Mouse (Mus musculus): ENCODE data around the gene Iqgap1. TPM values are rescaled to one million over a fixed set of nuclear protein-coding genes. Genes with fewer than 3 reads are reported as not detected.
"Not testable (repeated sequence)": the region's sequence is repeated elsewhere in the genome, so short reads cannot be mapped to it uniquely, and the experiment has no call there.

Iqgap1 gene
- total and polyA plus RNA-seq, 2 experiments: 2.8 to 7.8 TPM

DNA sequence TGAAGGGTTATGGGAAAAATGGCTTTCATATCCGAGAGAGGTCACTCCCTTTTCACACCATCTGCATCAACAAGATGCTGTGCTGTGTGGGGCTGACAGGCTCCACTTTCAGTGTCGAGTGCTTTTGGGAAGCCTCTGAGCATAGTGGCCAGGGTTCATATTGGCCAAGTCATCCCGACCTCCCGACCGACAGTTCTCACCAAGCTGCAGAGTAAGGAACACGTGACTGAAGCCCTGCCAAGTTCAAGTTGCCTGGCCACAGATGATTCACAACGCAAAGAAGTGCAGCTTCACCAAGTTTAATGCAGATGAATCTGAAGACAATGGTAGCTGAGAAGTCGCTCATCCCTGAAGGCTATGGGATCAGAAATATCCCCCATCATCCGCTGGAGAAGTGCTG lies 12.0 kb upstream of the Iqgap1 start:
- H3K79me2 ChIP-seq (ENCODE audit: control insufficient read depth, insufficient read depth, low read length): no peaks in the 10 kb centered on the region
- no peak for TF ChIP-seq POLR2A (IDR thresholded peaks at IDR 0.05; ENCODE audit: extremely low read depth, insufficient read depth, low read length)
- TF ChIP-seq CTCF (IDR thresholded peaks at IDR 0.05; ENCODE audit: low read depth, low read length): no peak
- no peaks in the 10 kb centered on the region for H3K27me3 ChIP-seq (ENCODE audit: control insufficient read depth, insufficient read depth, low read length)
- DNase-seq (ENCODE audit: extremely low read depth, low read depth, low spot score): peak; percentile 45
- H3K9ac ChIP-seq (ENCODE audit: low read depth, low read length): no peak overlapping the region
- no peak overlapping the region for H3K4me3 ChIP-seq (ENCODE audit: insufficient read depth, low read depth, low read length)
- no peaks in the 10 kb centered on the region for H3K36me3 ChIP-seq (ENCODE audit: control insufficient read depth, insufficient read depth, low read length)
- peaks cover 2% of the 10 kb centered on the region for H3K4me1 ChIP-seq (ENCODE audit: control insufficient read depth, insufficient read depth, low read length)
- no peak overlapping the region for H3K27ac ChIP-seq (replicated peaks; ENCODE audit: insufficient read depth, low read depth, low read length)
- WGBS: 43% methylated on average over 9 of the region's 9 CpGs

GRCm38 (mm10) chr7:80835984-80836652 lies 10.3 kb upstream of the Iqgap1 start:
- no peak overlapping the region for H3K27ac ChIP-seq (replicated peaks; ENCODE audit: insufficient read depth, low read depth, low read length)
- DNase-seq (ENCODE audit: extremely low read depth, low read depth, low spot score): peak; percentile 37
- H3K36me3 ChIP-seq (ENCODE audit: control insufficient read depth, insufficient read depth, low read length): no peaks in the 10 kb centered on the region
- H3K4me1 ChIP-seq (ENCODE audit: control insufficient read depth, insufficient read depth, low read length): peaks cover 2% of the 10 kb centered on the region
- H3K4me3 ChIP-seq (ENCODE audit: insufficient read depth, low read depth, low read length): no peak overlapping the region
- no peaks in the 10 kb centered on the region for H3K79me2 ChIP-seq (ENCODE audit: control insufficient read depth, insufficient read depth, low read length)
- no peak overlapping the region for H3K9ac ChIP-seq (ENCODE audit: low read depth, low read length)
- TF ChIP-seq CTCF (IDR thresholded peaks at IDR 0.05; ENCODE audit: low read depth, low read length): no peak
- TF ChIP-seq POLR2A (IDR thresholded peaks at IDR 0.05; ENCODE audit: extremely low read depth, insufficient read depth, low read length): no peak
- WGBS: 82% methylated on average over 4 of the region's 4 CpGs
- no peaks in the 10 kb centered on the region for H3K27me3 ChIP-seq (ENCODE audit: control insufficient read depth, insufficient read depth, low read length)

DNA sequence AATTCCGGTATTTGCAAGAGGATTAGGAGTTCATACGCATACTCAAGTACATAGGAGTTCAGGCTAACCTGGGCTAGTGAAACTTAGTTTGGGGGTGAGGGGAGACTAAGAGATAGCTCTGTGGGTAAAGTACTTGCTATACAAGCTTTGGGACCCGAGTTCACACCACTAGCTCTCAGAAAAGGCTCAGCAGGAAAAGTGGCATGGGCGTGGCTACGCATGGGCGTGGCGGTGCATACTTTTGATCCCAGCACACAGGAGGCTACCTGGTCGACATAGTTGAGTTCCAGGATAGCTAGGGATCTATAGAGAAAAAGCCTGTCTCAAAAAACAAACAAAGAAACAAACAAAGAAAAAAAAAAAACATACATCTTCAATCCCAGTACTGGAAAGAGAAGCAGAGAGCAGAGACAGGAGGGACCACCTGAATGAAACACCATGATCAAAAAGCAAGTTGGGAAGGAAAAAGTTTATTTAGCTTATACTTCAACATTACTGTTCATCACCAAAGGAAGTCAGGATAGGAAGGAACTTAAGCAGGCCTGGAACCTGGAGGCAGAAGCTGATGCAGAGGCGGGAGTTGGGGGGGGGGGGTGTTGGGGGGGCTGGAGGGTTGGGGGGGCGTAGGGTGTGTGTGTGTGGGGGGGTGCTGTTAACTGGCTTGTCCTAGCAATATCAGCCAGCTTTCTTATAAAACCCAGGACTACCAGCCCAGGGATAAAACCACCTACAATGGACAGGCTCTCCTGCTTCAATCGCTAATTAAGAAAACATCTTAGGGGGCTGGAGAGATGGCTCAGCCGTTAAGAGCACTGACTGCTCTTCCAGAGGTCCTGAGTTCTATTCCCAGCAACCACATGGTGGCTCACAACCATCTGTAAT lies 8.1 kb upstream of the Iqgap1 start:
- Histone ChIP-seq H3K27ac (replicated peaks; ENCODE audit: insufficient read depth, low read depth, low read length) (no peak overlapping the region), H3K9ac (ENCODE audit: low read depth, low read length) (no peak overlapping the region), H3K36me3 (ENCODE audit: control insufficient read depth, insufficient read depth, low read length) (no peaks in the 10 kb centered on the region), H3K27me3 (ENCODE audit: control insufficient read depth, insufficient read depth, low read length) (no peaks in the 10 kb centered on the region), H3K4me1 (ENCODE audit: control insufficient read depth, insufficient read depth, low read length) (peaks cover 2% of the 10 kb centered on the region), H3K4me3 (ENCODE audit: insufficient read depth, low read depth, low read length) (no peak overlapping the region), H3K79me2 (ENCODE audit: control insufficient read depth, insufficient read depth, low read length) (no peaks in the 10 kb centered on the region)
- whole genome bisulfite sequencing: 53% methylated on average over 12 of the region's 12 CpGs
- no peak for DNase-seq (ENCODE audit: extremely low read depth, low read depth, low spot score)
- TF ChIP-seq POLR2A (IDR thresholded peaks at IDR 0.05; ENCODE audit: extremely low read depth, insufficient read depth, low read length): no peak

DNA sequence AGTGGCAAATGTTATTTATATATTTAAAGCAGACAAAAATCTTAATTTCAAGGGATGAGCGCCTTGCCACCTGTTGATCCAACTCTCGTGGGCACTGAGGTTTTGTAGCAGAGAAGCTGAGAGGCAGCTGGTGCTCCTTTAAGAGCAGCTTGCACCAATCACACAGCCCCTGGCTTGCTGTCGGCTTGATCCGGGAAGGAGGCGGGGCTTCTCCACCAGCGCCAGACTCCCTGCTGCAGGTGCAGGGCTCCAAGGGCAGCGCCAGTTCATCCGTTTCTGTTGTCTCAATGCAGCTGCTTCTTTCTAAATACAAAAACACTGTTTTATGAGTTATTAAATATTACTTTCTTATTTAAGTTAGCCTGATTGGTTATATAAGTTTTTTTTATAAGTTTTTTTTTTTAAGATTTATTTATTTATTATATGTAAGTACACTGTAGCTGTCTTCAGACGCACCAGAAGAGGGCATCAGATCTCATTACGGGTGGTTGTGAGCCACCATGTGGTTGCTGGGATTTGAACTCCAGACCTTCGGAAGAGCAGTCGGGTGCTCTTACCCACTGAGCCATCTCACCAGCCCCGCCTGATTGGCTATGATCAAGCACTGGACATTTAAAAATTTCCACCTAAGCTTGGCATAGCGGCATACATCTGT lies 7.3 kb upstream of the Iqgap1 start:
- 21% methylated on average over 14 of the region's 14 CpGs for WGBS
- peak; percentile 39 for DNase-seq (ENCODE audit: extremely low read depth, low read depth, low spot score)
- H3K27me3 ChIP-seq (ENCODE audit: control insufficient read depth, insufficient read depth, low read length): not testable (repeated sequence)

DNA sequence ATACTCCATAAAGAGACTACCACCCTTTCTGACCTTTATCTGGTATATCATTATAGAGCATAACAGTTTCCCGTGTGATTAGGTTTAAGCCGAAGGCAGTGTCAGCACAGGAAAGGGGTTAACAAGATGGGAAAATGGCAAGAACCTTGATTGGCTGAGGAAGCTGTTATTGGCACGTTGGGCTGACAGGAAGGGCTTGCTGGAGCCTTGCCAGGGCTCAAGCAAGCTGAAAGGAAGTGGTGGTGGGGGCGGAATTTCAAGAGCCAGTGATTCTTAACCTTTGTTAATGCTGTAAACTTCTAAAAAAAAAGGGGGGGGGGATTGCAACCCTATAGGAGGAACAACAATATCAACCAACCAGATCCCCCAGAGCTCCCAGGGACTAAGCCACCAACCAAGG lies 6.4 kb upstream of the Iqgap1 start:
- no peak overlapping the region for H3K9ac ChIP-seq (ENCODE audit: low read depth, low read length)
- no peak overlapping the region for H3K4me3 ChIP-seq (ENCODE audit: insufficient read depth, low read depth, low read length)
- H3K4me1 ChIP-seq (ENCODE audit: control insufficient read depth, insufficient read depth, low read length): peaks cover 2% of the 10 kb centered on the region
- no peaks in the 10 kb centered on the region for H3K27me3 ChIP-seq (ENCODE audit: control insufficient read depth, insufficient read depth, low read length)
- WGBS: 52% methylated on average over 4 of the region's 4 CpGs
- peak; percentile 31 for DNase-seq (ENCODE audit: extremely low read depth, low read depth, low spot score)
- H3K36me3 ChIP-seq (ENCODE audit: control insufficient read depth, insufficient read depth, low read length): no peaks in the 10 kb centered on the region
- no peaks in the 10 kb centered on the region for H3K79me2 ChIP-seq (ENCODE audit: control insufficient read depth, insufficient read depth, low read length)
- no peak overlapping the region for H3K27ac ChIP-seq (replicated peaks; ENCODE audit: insufficient read depth, low read depth, low read length)
- TF ChIP-seq POLR2A (IDR thresholded peaks at IDR 0.05; ENCODE audit: extremely low read depth, insufficient read depth, low read length) (no peak), CTCF (IDR thresholded peaks at IDR 0.05; ENCODE audit: low read depth, low read length) (no peak)

More for the DNA sequence above, 7.3 kb upstream of the Iqgap1 start:
- not testable (repeated sequence) for H3K4me3 ChIP-seq (ENCODE audit: insufficient read depth, low read depth, low read length); H3K36me3 ChIP-seq (ENCODE audit: control insufficient read depth, insufficient read depth, low read length); H3K79me2 ChIP-seq (ENCODE audit: control insufficient read depth, insufficient read depth, low read length); H3K27ac ChIP-seq (replicated peaks; ENCODE audit: insufficient read depth, low read depth, low read length); H3K9ac ChIP-seq (ENCODE audit: low read depth, low read length); H3K4me1 ChIP-seq (ENCODE audit: control insufficient read depth, insufficient read depth, low read length)
